ENCODE assay signal across 8 mouse cellular contexts in genomic region chr7:44374756-44375155, GRCm38 (mm10). TPM values are rescaled to one million over a fixed set of nuclear protein-coding genes. Genes with fewer than 3 reads are reported as not detected.
DNase-seq lines count a peak whose midpoint lies in the region; ATAC-seq and TF ChIP-seq lines count a peak whose summit lies in the region.

No protein-coding gene starts in this region.

- H3K9me3 ChIP-seq in kidney, embryonic 14.5 days (ENCODE audit: control insufficient read depth, low read length), result no peaks in the 10 kb centered on the region
- no peaks in the 10 kb centered on the region for H3K9me3 ChIP-seq in hindbrain, embryonic 10.5 days
- H3K9me3 ChIP-seq in midbrain, embryonic 14.5 days (ENCODE audit: control insufficient read depth, low read length), result no peaks in the 10 kb centered on the region

- no peaks in the 10 kb centered on the region for H3K27me3 ChIP-seq in kidney, embryonic 14.5 days (ENCODE audit: control insufficient read depth, insufficient read depth, low read length)
- H3K27me3 ChIP-seq in hindbrain, embryonic 10.5 days (ENCODE audit: insufficient read depth, poor library complexity, severe bottlenecking), result no peaks in the 10 kb centered on the region
- H3K27me3 ChIP-seq in midbrain, embryonic 14.5 days (ENCODE audit: control insufficient read depth, insufficient read depth, low read length), result no peaks in the 10 kb centered on the region

- TF ChIP-seq CTCF in bone marrow macrophage, adult 2 months (IDR thresholded peaks at IDR 0.05; ENCODE audit: low read depth, low read length), result no peak

- H3K4me1 ChIP-seq in kidney, embryonic 14.5 days (ENCODE audit: control insufficient read depth, insufficient read depth, low read length), result peaks cover 5% of the 10 kb centered on the region; the same call in 1 of the 2 replicates
- peaks cover 33% of the 10 kb centered on the region for H3K4me1 ChIP-seq in bone marrow macrophage, adult 2 months (ENCODE audit: control insufficient read depth, insufficient read depth, low read length)
- H3K4me1 ChIP-seq in hindbrain, embryonic 10.5 days (replicated peaks), result peaks cover 29% of the 10 kb centered on the region
- peaks cover 13% of the 10 kb centered on the region for H3K4me1 ChIP-seq in midbrain, embryonic 14.5 days (ENCODE audit: control insufficient read depth, insufficient read depth, low read length)

- no peaks in the 10 kb centered on the region for H3K36me3 ChIP-seq in kidney, embryonic 14.5 days (ENCODE audit: control insufficient read depth, insufficient read depth, low read length)
- H3K36me3 ChIP-seq in hindbrain, embryonic 10.5 days, result no peaks in the 10 kb centered on the region
- H3K36me3 ChIP-seq in midbrain, embryonic 14.5 days (ENCODE audit: control insufficient read depth, insufficient read depth, low read length), result no peaks in the 10 kb centered on the region

- H3K9ac ChIP-seq in kidney, embryonic 14.5 days (ENCODE audit: low read depth, low read length), result peak overlapping the region; percentile 69
- H3K9ac ChIP-seq in midbrain, embryonic 14.5 days (replicated peaks; ENCODE audit: low read length), result peak overlapping the region; percentile 65

- peak; percentile 38 for ATAC-seq in kidney, embryonic 14.5 days (ENCODE audit: low FRiP score, low TSS enrichment)
- ATAC-seq in midbrain, embryonic 14.5 days (ENCODE audit: low FRiP score, low TSS enrichment), result no peak; the same call in 1 of the 2 replicates
- ATAC-seq in erythroid progenitor cell, adult 5-6 weeks (replicated peaks; ENCODE audit: low FRiP score, poor library complexity, severe bottlenecking), result no peak

- DNase-seq in kidney, adult 11 months, result no peak
- DNase-seq in hindbrain, embryonic 10.5 days (ENCODE audit: low spot score), result peak; percentile 60
- peak; percentile 60 for DNase-seq in midbrain, embryonic 14.5 days
- DNase-seq in left cerebral cortex, adult 8-10 months (ENCODE audit: low spot score in 2 of 2), result no peak
- no peak for DNase-seq in lung, postnatal 10 days

- H3K4me3 ChIP-seq in kidney, embryonic 14.5 days (ENCODE audit: low read length), result peak overlapping the region; percentile 64
- H3K4me3 ChIP-seq in bone marrow macrophage, adult 2 months (ENCODE audit: insufficient read depth, low read length), result peak overlapping the region; percentile 69
- H3K4me3 ChIP-seq in hindbrain, embryonic 10.5 days, result peak overlapping the region; percentile 76
- peak overlapping the region; percentile 55 for H3K4me3 ChIP-seq in midbrain, embryonic 14.5 days (replicated peaks; ENCODE audit: low read depth, low read length)

- H3K27ac ChIP-seq in kidney, embryonic 14.5 days (ENCODE audit: low read depth, low read length), result no peak overlapping the region
- H3K27ac ChIP-seq in bone marrow macrophage, adult 2 months (ENCODE audit: insufficient read depth, low read depth, low read length), result peak overlapping the region; percentile 35
- H3K27ac ChIP-seq in hindbrain, embryonic 10.5 days, result peak overlapping the region; percentile 93
- peak overlapping the region; percentile 69 for H3K27ac ChIP-seq in midbrain, embryonic 14.5 days (replicated peaks; ENCODE audit: low read depth, low read length)

- 1% methylated on average over 5 of the region's 5 CpGs for WGBS in kidney, embryonic 14.5 days
- 0% methylated on average over 5 of the region's 5 CpGs for WGBS in hindbrain, embryonic 10.5 days
- under 1% methylated on average over 5 of the region's 5 CpGs for WGBS in midbrain, embryonic 14.5 days

- H3K4me2 ChIP-seq in kidney, embryonic 14.5 days (replicated peaks; ENCODE audit: low read depth, low read length), result peak overlapping the region; percentile 84
- H3K4me2 ChIP-seq in midbrain, embryonic 14.5 days (ENCODE audit: low read length), result peak overlapping the region; percentile 86

- no peak for TF ChIP-seq POLR2A in bone marrow macrophage, adult 2 months (IDR thresholded peaks at IDR 0.05; ENCODE audit: borderline replicate concordance, low read depth, low read length)

RNA-seq across cellular contexts. Expression of gene Syt3, which starts 9.1 kb away (rescaled TPM):
- 1.4 and 2.3 TPM in 2 replicates for polyA plus RNA-seq in kidney, embryonic 14.5 days (2014; fragmentation: Nextera tagmentation; extraction: Ambion mirVana)
- 0.62 and 0.89 TPM in 2 replicates for polyA plus RNA-seq in bone marrow macrophage, adult 2 months (2012; ENCODE audit: insufficient read depth, insufficient read length, missing spikeins)
- polyA plus RNA-seq in hindbrain, embryonic 10.5 days (2016; fragmentation: Nextera tagmentation; extraction: Ambion mirVana), result 2.7 and 3.0 TPM in 2 replicates
- 39.5 and 48.5 TPM in 2 replicates for polyA plus RNA-seq in midbrain, embryonic 14.5 days (2014; fragmentation: Nextera tagmentation; extraction: Ambion mirVana)
- 10 to 100 TPM; 64.0 to 74.2 (median 69.8) TPM for total RNA-seq in left cerebral cortex, adult 8-10 months (2022)
- not detected in 2 replicates for total RNA-seq in erythroid progenitor cell, adult 5-6 weeks (2015; ENCODE audit: low replicate concordance)
- not detected in 2 replicates for total RNA-seq in erythroid progenitor cell, adult 5-6 weeks (2017; ENCODE audit: low replicate concordance)

RNA-seq across cellular contexts. Expression of gene 1700008O03Rik, which starts 10.9 kb away (rescaled TPM):
- 1.0 and 1.5 TPM in 2 replicates for polyA plus RNA-seq in kidney, embryonic 14.5 days (2014; fragmentation: Nextera tagmentation; extraction: Ambion mirVana)
- 1.2 TPM in 1 of 2 replicates, not detected in the other for polyA plus RNA-seq in bone marrow macrophage, adult 2 months (2012; ENCODE audit: insufficient read depth, insufficient read length, missing spikeins)
- 2.1 and 2.7 TPM in 2 replicates for polyA plus RNA-seq in hindbrain, embryonic 10.5 days (2016; fragmentation: Nextera tagmentation; extraction: Ambion mirVana)
- 1.7 and 1.9 TPM in 2 replicates for polyA plus RNA-seq in midbrain, embryonic 14.5 days (2014; fragmentation: Nextera tagmentation; extraction: Ambion mirVana)
- total RNA-seq in left cerebral cortex, adult 8-10 months (2022), result 1 to 10 TPM; 1.5 to 2.8 (median 2.2) TPM
- total RNA-seq in erythroid progenitor cell, adult 5-6 weeks (2015; ENCODE audit: low replicate concordance), result not detected in 2 replicates
- total RNA-seq in erythroid progenitor cell, adult 5-6 weeks (2017; ENCODE audit: low replicate concordance), result not detected in 2 replicates

RNA-seq across cellular contexts. Expression of gene Lrrc4b, which starts 54.1 kb away (rescaled TPM):
- polyA plus RNA-seq in kidney, embryonic 14.5 days (2014; fragmentation: Nextera tagmentation; extraction: Ambion mirVana), result 0.50 and 0.70 TPM in 2 replicates
- polyA plus RNA-seq in bone marrow macrophage, adult 2 months (2012; ENCODE audit: insufficient read depth, insufficient read length, missing spikeins), result not detected in 2 replicates
- polyA plus RNA-seq in hindbrain, embryonic 10.5 days (2016; fragmentation: Nextera tagmentation; extraction: Ambion mirVana), result 1.7 and 4.4 TPM in 2 replicates
- polyA plus RNA-seq in midbrain, embryonic 14.5 days (2014; fragmentation: Nextera tagmentation; extraction: Ambion mirVana), result 28.4 and 39.0 TPM in 2 replicates
- total RNA-seq in left cerebral cortex, adult 8-10 months (2022), result 100 to 1,000 TPM; 272 to 301 (median 284) TPM
- not detected in 2 replicates for total RNA-seq in erythroid progenitor cell, adult 5-6 weeks (2015; ENCODE audit: low replicate concordance)
- not detected in 2 replicates for total RNA-seq in erythroid progenitor cell, adult 5-6 weeks (2017; ENCODE audit: low replicate concordance)

Comparison
In these comparisons a context has a peak if more than half of its experiments do, and no peak if none do; other contexts are left out.
1. DNase-seq: peak in hindbrain, embryonic 10.5 days (single experiment) and midbrain, embryonic 14.5 days (single experiment); none in kidney, adult 11 months (single experiment), left cerebral cortex, adult 8-10 months (0 of 2) and lung, postnatal 10 days (single experiment).
2. Peak in every context shown above with its lines, with median percentiles within 50 percentile points of each other: H3K4me3 ChIP-seq.